Mouse (Mus musculus) left cerebral cortex, postnatal 10 days (tissue): ENCODE measurements around the gene Mertk. TPM values are rescaled to one million over a fixed set of nuclear protein-coding genes. Genes with fewer than 3 reads are reported as not detected.
"Not testable (repeated sequence)": the region's sequence is repeated elsewhere in the genome, so short reads cannot be mapped to it uniquely, and the experiment has no call there.

Source experiments
- DNase-seq, 2 experiments: peaks; one replicate each; pipeline ENCODE4 v3.0.0; 2021 to 2022; ENCODE audit warnings: low spot score in 2 of 2, mixed read lengths in 1 of 2; ENCODE audit errors: extremely low spot score in 1 of 2
- intact Hi-C: fragments of 180-260 bp; cut with DNase I; formaldehyde crosslinking; loops from one replicate; pipeline ENCODE4 v1.15.1; 2025
- total RNA-seq, 2 experiments: library from RNA; stranded (reverse); gene quantifications; 2 replicates each; pipeline ENCODE4 v1.2.3; 2021

The Mertk gene
- 10 to 100 TPM; 10.4 to 23.6 TPM for total RNA-seq

DNA sequence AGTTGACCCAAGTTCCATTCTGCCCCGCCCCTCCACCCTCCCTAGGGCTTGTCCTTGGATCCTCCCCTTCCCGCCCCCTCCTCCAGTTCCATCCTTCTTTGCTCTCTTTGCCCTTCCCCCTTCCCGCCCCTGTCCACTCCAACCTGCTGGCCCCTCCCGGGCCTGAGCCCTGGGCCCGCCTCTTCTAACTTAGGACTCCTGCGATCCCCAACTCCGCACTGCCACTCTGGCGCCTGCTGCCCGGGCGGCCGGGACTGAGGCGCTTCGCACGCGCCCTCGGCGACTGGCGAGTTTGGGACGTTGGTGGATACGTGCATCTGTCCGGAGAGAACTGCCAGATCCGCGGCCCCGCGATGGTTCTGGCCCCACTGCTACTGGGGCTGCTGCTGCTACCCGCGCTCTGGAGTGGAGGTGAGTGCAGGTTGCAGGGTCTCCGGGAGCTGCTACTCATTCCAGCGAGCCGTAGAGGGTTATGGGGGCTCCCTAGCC lies at the start of gene Mertk:
Mertk (plus strand) TSS at position 264 of the 489 bp plus-strand sequence.
- intact Hi-C loops = loop anchor here (1.0 kb wide), 1 partner anchor 119 kb away; no protein-coding TSS in a partner anchor
- DNase-seq = peak; percentile 67 to 93

DNA sequence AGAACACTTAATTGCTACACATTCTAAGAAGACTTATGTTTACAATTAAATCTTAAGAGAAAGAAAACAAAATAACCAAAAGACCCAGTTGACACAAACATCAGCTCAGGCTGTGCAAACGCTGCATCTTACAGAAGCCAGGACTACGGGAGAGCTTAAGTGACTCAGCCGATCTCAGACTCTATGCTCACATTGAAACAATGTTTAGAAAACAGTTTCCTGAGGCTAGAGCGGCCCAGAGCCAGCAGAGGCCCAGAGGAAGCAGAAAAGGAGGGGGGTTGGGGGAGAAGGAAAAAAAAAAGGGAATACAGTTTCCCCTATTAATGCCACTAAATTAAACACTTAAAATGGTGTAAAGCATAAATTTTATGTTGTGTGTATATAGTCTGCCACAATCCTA lies 18.1 kb upstream of the Mertk start:
- peak in 1 of 2 experiments; percentile 52 for DNase-seq
- intact Hi-C loops = no loop called here

DNA sequence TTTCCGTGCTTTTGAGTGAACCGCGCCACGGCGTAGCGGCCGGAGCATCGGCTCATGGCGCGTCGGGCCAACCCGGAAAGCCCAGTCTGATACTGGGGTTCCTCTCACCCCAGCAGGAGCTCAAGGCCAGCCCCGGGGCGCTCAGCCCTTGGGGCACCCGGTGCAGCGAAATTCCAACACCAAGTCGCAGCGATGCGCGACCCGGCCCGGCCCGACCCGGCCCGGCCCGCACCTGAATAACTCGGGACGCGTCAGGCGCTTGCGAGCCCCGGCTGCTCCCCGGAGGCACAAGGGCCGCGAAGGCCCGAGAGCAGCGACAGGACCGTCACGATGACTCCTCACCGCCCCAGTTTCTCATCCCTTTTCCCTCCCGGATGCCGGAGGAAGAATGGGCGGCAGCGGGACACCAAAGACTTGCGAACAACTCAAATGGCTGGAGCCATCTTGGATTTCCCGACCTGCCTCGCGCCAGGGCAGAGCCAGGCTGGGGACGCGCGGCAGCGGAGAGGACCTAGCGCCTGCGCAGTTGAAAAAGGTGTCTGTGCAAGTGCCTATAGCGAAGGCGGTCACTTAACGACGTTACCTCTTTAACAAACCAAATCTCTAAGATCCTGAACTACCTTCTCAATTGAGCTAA lies 11.7 kb upstream of the Mertk start, which contains the start of gene Anapc1:
Anapc1 (minus strand) TSS at position 471 of the 637 bp plus-strand sequence.
- intact Hi-C loops = no loop called here
- peak; percentile 81 to 94 for DNase-seq

DNA sequence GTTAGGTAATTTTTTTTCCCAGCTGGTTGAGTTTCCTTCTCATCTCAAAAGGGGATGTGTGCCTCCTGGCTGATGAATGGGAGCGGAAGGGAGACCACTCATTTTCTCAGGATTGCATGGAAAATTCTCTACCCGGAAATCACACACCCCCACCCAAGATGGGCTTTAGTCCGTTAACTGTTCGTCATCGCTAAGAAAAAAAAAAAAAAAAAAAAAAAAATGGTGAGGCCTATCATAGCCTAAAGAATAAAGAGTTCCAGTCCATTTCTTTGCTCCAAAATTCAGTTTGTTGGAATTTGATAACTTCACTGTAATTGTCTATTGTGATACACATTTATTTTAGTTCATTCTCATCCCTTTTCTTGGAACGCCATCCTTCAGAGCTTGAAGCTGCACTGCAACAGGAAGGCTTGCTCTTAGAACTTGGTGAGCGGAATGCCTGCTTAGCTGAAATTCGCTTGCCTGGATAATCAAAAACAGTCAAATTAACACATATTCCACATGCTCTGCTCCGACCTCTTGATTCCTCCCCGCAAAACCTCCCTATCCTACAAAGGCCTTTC lies 11.1 kb upstream of the Mertk start:
- DNase-seq = peak in 1 of 2 experiments; percentile 43
- intact Hi-C loops = no loop called here

DNA sequence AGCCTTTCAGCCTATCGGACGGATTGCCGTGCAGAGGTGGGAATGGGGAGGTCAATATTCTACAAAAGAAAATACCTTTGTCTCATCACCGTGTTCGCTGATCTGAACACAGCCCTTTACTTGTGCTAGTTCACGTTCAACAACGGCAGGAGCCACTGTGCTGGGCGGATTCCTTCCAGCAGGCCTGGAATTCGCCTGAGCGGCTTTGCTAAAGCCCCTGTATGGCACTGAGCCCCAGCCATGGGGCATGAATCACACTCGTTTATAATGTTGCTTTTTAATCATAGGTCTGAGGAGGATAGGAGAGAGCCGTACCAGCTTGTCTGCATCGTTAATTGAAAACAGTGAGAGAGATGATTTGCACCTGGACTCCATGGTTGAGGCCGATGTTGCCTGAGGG lies 6.4 kb upstream of the Mertk start:
- DNase-seq = no peak
- intact Hi-C loops = no loop called here

DNA sequence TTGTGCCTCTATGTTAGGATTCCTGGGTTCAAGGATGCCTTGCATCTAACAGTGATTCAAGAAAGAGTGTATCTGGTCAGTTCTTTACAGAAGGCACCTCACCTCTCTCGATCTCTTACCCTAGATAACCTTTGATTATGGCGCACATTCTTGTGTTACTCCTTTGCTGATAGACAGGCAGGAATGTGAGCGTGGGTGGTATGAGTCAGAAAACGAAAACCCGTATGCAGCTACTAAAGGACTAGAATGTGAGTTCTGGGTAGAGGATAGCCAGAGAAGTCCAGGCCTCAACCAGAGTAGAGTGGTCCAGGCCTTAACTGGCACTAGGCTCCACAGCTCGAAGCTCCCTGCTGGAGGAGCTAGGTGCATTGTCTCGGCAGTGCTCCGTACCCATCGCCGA lies 6.0 kb upstream of the Mertk start:
- intact Hi-C loops = no loop called here
- DNase-seq = no peak

DNA sequence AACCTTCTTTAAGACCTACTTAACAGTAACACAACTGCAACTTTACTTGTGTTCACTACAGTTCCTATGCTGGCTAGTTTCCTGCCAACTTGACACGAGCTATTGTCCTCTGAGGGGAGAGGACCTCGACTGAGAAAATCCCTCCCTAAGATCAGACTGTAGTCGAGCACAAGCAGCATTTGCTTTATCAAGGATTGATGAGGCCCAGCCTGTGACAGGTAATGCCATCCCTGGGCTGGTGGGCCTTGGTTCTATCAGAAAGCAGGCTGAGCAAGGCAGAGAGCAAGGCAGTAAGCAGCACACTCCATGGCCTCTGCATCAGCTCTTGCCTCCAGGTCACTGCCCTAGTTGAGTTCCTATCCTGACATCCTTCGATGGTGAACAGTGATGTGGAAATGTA lies 5.5 kb upstream of the Mertk start:
- intact Hi-C loops = no loop called here

DNA sequence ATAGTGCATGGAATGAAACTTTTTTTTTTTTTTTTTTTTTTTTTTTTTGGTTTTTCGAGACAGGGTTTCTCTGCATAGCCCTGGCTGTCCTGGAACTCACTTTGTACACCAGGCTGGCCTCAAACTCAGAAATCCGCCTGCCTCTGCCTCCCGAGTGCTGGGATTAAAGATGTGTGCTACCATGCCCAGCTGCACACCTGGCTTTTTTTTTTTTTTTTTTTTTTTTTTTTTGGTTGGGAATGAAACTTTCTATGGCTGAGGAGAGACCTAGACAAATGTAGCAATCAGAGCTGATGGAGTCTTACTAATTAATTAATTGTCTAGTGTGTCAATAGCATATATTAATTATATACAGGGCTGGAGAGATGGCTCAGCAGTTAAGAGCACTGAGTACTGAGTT lies 4.9 kb upstream of the Mertk start:
- intact Hi-C loops = not testable (repeated sequence)

More for the DNA sequence above, 5.5 kb upstream of the Mertk start:
- no peak for DNase-seq

DNA sequence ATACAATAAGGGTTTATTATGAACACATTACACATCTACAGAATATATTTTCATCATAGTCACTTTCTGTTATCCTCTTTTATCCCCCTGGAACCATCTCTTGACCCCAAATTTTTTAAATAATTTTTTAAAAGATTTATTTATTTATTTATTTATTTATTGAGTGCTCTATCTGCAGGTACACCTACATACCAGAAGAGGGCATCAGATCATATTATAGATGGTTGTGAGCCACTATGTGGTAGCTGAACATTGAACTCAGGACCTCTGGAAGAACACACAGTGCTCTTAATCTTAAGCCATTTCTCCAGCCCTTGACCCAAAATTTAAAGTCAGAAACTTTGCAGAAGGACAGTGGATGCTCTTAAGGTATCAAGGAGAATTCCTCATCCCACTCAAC lies 4.2 kb upstream of the Mertk start:
- intact Hi-C loops = no loop called here

More for the DNA sequence above, 4.9 kb upstream of the Mertk start:
- DNase-seq = not testable (repeated sequence)

DNA sequence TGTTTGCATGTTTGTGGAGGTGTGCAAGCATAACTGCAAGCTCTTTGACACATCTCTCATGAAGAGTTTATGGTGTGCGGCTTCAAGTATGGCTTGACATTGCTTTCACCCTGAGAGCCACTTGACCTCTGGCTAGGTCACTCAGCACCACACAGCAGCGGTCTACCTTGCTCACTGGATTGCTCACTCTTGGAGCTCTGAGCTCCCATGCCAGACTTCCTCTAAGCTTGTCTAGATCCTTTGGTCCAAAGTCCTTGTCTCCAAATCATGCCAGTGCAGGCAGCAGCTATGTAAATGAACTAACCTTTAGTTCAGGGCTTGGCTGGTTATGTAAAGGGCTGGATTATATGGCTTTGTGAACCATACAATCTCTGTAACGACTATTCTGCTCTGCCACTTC lies 2.3 kb upstream of the Mertk start:
- no peak for DNase-seq
- intact Hi-C loops = no loop called here

More for the DNA sequence above, 4.2 kb upstream of the Mertk start:
- DNase-seq = no peak

DNA sequence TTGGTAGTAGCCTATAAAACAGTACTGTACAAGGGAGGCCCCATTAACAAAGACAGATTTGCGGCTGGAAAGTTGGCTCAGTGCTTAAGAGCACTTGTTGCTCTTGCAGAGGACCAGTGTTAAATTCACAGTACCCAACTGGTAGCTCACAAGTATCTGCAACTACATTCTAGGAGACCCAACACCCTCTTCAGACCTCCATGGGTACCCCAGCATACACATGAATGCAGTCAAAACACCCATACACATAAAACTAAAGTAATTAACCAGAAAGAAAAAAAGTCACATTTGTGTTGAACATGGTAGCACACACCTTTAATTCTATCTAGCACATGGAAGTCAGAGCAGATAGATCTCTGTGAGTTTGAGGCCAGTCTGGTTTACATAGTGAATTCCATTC lies 1.7 kb upstream of the Mertk start:
- intact Hi-C loops = no loop called here
- DNase-seq = no peak

DNA sequence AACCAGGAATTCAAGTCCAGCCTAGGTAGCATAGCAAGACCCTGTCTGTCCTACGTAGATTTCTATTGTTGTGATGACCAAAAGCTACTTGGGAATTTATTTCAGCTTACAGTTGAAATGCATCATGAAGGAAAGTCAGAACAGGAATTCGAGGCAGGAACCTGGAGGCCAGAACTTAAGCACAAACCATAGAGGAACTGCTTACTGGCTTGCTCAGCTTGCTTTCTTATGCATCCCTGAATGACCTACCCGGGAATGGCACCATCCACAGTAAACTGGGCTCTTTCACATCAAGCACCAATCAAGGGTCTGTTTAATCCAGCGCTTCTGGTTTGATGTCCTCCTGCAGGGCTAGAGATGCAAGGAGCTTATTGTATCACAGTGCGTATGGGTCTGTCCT lies 1.2 kb upstream of the Mertk start:
- no peak for DNase-seq
- intact Hi-C loops = no loop called here

DNA sequence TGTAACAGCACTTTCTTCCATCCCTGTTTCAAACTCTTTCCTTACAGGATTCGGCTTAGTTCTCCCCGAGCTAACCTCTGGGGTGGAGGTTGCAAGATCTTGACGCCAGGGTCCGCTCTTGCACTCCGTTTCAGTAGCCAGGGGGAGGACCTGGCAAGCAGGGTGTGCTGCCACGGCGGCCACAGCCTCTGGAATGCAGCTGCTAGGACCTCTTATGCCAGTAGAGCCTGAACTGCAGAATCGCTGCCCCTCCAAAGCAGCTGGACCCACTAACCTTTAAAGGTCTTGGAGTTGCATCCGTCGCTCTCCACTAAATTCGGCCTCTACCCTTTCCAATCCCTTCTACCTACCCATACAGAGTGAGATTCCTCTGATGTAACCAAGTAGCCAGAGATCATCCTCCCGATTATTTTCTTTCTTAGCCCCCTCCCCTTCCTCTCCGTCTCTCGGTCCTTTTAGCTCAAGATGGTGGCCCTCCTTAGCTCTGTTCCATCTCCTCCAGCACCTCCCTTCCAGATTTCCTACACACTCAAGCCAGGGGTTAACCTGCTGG lies 540 bp upstream of the Mertk start:
- peak; percentile 74 to 90 for DNase-seq
- intact Hi-C loops = loop anchor here (1.0 kb wide), 1 partner anchor 119 kb away; no protein-coding TSS in a partner anchor

DNA sequence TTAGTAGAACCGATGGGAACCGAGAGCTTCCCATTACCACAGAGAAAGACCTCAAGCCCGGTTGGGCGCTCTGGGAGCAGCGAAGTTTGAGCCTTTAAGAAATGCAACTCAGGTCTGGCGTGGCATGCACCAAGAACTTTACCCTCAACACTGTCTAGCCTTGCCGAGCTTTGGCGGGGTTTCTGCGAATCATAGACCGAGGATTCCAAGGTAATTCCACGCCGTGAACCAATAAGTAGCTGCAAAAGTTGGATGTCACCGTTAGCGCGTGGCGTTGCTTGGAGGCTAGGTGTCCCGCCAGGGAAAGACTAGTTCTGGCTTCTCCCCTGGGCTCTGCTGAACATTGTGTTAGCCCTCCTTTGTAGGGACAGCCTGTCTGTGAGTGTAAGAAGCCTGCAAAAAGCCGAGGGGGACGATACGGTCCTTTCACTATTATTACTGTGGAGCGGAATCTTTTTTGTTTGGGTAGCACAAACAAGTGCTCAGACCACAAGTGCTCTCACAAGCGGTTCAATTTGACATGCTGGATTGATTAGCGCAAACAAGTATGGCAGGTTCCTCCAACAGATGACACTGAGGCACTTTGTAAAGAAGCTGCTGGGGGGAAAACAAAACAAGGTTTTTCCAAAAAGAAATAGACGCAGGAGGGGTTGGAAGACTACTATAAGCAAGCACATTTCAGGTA lies 587 bp downstream of the Mertk start:
- intact Hi-C loops = no loop called here
- peak in 1 of 2 experiments; percentile 43 for DNase-seq

DNA sequence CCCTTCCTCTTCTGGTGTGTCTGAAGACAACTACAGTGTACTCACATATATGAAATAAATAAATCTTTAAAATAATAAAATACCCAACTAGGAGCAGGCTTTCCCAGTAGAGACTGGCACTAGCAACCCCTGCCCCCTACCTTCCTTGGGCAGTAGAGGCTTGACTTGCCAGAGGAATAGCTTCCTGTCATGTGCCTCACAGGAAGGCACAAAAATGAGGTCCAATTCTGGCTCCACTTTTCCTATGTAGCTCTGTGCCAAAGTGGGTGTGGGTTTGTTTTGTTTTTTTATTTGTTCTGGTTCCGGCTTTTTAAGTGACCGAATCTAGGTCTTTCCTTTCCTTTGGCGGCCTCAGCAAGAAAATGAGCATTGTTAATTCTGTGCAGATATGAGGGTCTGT lies 5.7 kb downstream of the Mertk start:
- intact Hi-C loops = loop anchor here (5.0 kb wide), 1 partner anchor 43 kb away; no protein-coding TSS in a partner anchor
- DNase-seq = peak in 1 of 2 experiments; percentile 25

DNA sequence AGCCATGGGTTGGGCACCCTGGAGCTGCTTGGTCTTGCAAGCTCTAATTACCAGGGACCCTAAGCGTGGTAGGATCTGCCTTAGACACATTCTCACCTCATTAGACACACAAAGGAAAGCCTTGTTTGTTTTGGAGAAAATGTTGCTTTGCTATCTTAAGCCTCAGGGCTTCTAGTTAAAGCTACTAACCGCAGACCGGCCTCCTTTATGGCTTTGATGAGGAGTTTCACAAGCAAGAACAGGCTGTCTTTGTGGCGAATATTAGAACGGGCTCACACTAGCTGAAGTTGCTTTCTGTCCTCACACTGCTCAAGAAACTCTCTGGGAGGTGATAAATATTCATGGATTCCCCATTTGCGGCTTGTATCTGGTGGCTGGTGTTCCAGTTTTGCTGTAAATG lies 10.5 kb downstream of the Mertk start:
- peak in 1 of 2 experiments; percentile 37 for DNase-seq
- intact Hi-C loops = no loop called here

DNA sequence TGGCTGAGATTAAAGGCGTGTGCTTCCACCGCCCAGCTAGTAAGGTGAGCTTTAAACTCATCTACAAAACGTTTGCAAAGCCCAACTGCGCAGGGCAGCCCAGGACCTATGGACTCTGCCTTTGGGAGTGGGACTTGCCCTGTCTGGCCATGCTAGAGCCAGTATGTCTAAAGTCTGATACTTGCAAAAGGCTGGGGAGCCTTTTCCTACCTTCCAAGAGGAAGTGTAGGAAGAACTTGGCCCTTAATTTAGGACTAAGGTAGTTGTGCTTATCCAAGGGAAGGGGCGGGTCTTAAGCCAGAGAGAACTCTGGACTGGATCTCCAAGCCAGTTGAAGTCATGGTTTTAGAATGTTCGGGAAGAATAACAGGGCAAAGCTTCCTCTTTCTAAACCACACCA lies 11.9 kb downstream of the Mertk start:
- no peak for DNase-seq
- intact Hi-C loops = no loop called here

DNA sequence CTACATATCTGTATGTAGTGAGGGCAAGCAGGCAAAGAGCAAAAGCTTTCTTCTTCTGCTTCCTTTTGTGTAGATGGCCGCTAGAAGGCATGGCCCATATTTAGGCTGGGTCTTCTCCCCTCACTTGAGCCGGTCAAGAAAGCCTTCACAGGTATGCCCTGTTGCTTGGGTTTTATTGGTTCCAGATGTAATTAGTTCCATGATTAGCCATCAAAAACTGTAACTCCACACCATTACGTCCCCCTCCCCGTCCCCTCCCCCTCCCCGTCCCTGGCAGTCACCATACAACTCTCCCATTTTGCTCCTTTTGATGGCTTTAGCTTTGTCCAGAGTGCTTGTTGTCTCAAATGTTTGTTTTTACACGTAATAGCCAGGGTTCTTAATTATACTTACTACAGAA lies 14.2 kb downstream of the Mertk start:
- no peak for DNase-seq
- intact Hi-C loops = no loop called here

DNA sequence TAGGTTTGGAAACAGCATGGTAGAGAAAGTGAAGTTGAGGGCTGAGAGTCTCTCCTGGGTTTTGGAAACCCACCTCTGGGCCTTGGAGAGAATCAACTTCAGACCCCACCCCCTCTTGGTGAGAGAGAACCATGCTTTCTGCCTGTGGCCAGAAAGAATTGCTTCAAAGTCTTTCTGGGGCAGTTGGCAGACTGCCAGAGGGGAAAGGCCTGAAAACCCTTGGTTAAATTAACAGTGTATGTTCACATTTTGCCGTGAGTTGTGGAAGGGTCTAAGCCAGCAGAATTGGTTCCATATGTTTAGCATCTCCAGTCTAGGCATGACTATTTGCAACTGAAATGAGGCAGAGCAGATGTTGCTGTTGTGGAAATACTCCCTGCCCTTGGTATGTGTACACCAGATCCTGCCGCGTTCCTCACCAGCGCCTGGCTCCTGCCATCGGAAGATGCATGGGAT lies 14.8 kb downstream of the Mertk start:
- intact Hi-C loops = no loop called here
- DNase-seq = peak; percentile 20 to 77
